Mouse (Mus musculus): ENCODE results near the gene Jag2.
A peak's percentile ranks its signal among the peaks of the same experiment; 100 is the strongest.

Gene Jag2

GRCm38 (mm10) chr12:112941156-112941775 is 11.7 kb upstream of the Jag2 start:
- DNase-seq (ENCODE audit: low spot score in 2 of 2): peak in 1 of 2 experiments; percentile 44

GRCm38 (mm10) chr12:112940710-112941109 is 11.1 kb upstream of the Jag2 start:
- no peak for DNase-seq (ENCODE audit: low spot score in 2 of 2)

- DNase-seq (ENCODE audit: low spot score in 2 of 2): no peak
Measured at GRCm38 (mm10) chr12:112940238-112940637, 10.7 kb upstream of the Jag2 start.

GRCm38 (mm10) chr12:112938873-112939565 is 9.4 kb upstream of the Jag2 start:
- DNase-seq (ENCODE audit: low spot score in 2 of 2): peak in 1 of 2 experiments; percentile 33

GRCm38 (mm10) chr12:112938366-112938765 is 8.8 kb upstream of the Jag2 start:
- no peak for DNase-seq (ENCODE audit: low spot score in 2 of 2)

GRCm38 (mm10) chr12:112937906-112938305 is 8.3 kb upstream of the Jag2 start:
- no peak for DNase-seq (ENCODE audit: low spot score in 2 of 2)

- no peak for DNase-seq (ENCODE audit: low spot score in 2 of 2)
Measured at GRCm38 (mm10) chr12:112932647-112933046, 3.1 kb upstream of the Jag2 start.

- peak in 1 of 2 experiments; percentile 40 for DNase-seq (ENCODE audit: low spot score in 2 of 2)
Measured at GRCm38 (mm10) chr12:112928401-112929241, 955 bp downstream of the Jag2 start.

- DNase-seq (ENCODE audit: low spot score in 2 of 2): no peak
Measured at GRCm38 (mm10) chr12:112927265-112927664, 2.3 kb downstream of the Jag2 start.

- DNase-seq (ENCODE audit: low spot score in 2 of 2): no peak
Measured at GRCm38 (mm10) chr12:112925950-112926349, 3.6 kb downstream of the Jag2 start.

GRCm38 (mm10) chr12:112922541-112922940 is 7.0 kb downstream of the Jag2 start:
- no peak for DNase-seq (ENCODE audit: low spot score in 2 of 2)

- DNase-seq (ENCODE audit: low spot score in 2 of 2): no peak
Measured at GRCm38 (mm10) chr12:112921518-112921917, 8.1 kb downstream of the Jag2 start.

GRCm38 (mm10) chr12:112917906-112918305 is 11.7 kb downstream of the Jag2 start:
- no peak for DNase-seq (ENCODE audit: low spot score in 2 of 2)

- no peak for DNase-seq (ENCODE audit: low spot score in 2 of 2)
Measured at GRCm38 (mm10) chr12:112917486-112917885, 12.1 kb downstream of the Jag2 start.

- DNase-seq (ENCODE audit: low spot score in 2 of 2): no peak
Measured at GRCm38 (mm10) chr12:112916698-112917400, 12.7 kb downstream of the Jag2 start.

GRCm38 (mm10) chr12:112915587-112915986 is 14.0 kb downstream of the Jag2 start:
- DNase-seq (ENCODE audit: low spot score in 2 of 2): no peak

- DNase-seq (ENCODE audit: low spot score in 2 of 2): no peak
Measured at GRCm38 (mm10) chr12:112914527-112914926, 15.0 kb downstream of the Jag2 start.

- peak in 1 of 2 experiments; percentile 67 for DNase-seq (ENCODE audit: low spot score in 2 of 2)
Measured at GRCm38 (mm10) chr12:112912951-112913745, 16.4 kb downstream of the Jag2 start.

- no peak for DNase-seq (ENCODE audit: low spot score in 2 of 2)
Measured at GRCm38 (mm10) chr12:112911701-112912100, 17.9 kb downstream of the Jag2 start.

- DNase-seq (ENCODE audit: low spot score in 2 of 2): no peak
Measured at GRCm38 (mm10) chr12:112908991-112909390, 20.6 kb downstream of the Jag2 start.

GRCm38 (mm10) chr12:112905001-112905400 is 24.6 kb downstream of the Jag2 start:
- DNase-seq (ENCODE audit: low spot score in 2 of 2): no peak
